Mouse (Mus musculus) olfactory bulb, adult 2 months (tissue): Measurements from ENCODE around the gene Tenm4.

Experiments
- CTCF ChIP-seq: fragments of 200-500 bp; IDR thresholded peaks from 2 replicates; pipeline ENCODE4 v1.5.1; 2012; ENCODE audit warnings: low read depth, mild to moderate bottlenecking, low read length, moderate library complexity; ENCODE audit not compliant: insufficient read depth
- POLR2A ChIP-seq: fragments of 200-500 bp; IDR thresholded peaks from 2 replicates; pipeline ENCODE4 v1.6.1; 2012; ENCODE audit warnings: mild to moderate bottlenecking, low read depth, low read length, moderate library complexity; ENCODE audit not compliant: insufficient read depth

DNA sequence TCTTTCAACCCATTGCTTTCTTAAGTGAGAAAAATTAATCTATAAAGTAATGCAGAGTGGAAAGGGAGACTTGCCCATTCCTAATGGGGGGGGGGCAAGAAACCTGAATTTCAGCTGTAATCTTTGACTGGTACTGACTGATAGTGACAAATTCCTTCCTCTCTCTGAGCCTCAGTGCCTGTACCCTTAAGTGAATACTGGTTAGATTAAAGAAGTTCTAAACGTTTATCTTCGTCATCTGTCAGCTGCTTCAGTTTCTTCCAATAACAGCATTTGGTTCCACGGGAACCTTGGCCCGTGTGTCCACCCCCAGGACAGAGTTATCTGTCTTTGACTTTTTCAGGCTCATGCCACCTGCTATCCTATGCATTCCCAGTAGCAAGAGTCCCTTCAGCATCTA, 685.5 kb downstream of the Tenm4 start:
- TF ChIP-seq CTCF (no peak), POLR2A (no peak)
